Mouse (Mus musculus) left cerebral cortex, postnatal 25 days (tissue): ENCODE measurements around the gene Mc1r. TPM values are rescaled to one million over a fixed set of nuclear protein-coding genes. Genes with fewer than 3 reads are reported as not detected.

ENCODE experiments used
- DNase-seq, 2 experiments: peaks; one replicate each; pipeline ENCODE4 v3.0.0; 2022; ENCODE audit warnings: low spot score in 2 of 2, mixed read lengths in 1 of 2
- intact Hi-C: fragments of 180-260 bp; cut with DNase I; formaldehyde crosslinking; loops from one replicate; pipeline ENCODE4 v1.15.1; 2025
- total RNA-seq, 2 experiments: library from RNA; stranded (reverse); gene quantifications; 2 replicates each; pipeline ENCODE4 v1.2.3; 2021

The Mc1r gene
- total RNA-seq = under 1 TPM in 1 of 2 experiments, not detected in 1; 0.09 TPM

DNA sequence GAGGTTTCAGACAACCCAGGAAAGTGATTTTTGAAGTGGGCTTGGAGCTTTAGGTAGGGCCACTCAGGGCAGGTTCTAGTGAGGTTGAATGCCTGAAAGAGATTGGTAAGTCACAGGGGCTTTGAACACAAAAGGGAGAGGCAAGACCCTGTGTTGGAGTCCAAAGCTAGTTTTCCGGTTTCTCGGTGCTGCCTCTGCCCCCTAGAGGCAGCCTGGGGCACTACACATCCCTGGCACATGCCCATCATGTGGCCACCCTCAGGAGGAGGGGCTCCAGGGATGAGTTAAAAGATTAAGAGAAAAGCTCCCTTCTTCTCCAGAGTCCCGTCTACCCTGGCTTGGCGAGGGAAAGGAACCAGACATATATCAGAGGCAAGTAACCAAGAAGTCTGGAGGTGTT, at the start of gene Mc1r:
Mc1r (plus strand) TSS at position 322 of the 400 bp plus-strand sequence.
- intact Hi-C loops = no loop called here
- peak; percentile 71 to 80 for DNase-seq

DNA sequence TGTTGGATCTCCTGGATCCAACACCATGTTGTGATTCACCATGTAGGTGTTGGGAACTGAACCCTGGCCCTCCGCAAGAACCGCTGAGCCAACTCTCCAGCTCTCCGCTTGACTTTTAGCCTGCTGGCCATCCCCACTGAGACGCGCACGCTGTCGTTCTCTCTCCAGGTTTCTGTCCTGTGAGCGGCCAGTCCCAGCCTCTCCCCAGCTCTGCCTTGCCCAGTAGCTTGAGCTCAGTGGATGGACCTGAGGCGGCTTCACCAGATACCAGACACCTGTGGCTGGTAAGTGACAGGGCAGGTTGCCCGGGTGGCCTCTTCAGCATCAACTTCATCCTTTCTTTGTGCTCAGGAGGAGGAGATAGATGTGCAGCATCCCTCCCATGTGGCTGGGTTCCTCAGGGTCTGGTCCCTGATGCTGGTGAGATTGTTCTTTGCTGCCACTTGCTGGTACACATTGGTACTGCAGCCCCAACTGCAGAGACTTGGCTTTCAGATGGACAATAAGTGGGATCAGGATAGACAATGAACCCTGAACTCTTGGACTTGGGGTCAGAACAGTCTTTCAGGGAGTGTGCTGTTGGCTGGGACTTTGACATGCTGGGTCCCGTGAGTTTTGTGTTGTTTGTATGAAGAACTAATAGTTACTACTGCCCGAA, 45.7 kb upstream of the Mc1r start:
- DNase-seq = peak; percentile 85 to 87
- intact Hi-C loops = loop anchor here (2.0 kb wide), 1 partner anchor 42 kb away; the partner anchor contains the start of gene Fanca

DNA sequence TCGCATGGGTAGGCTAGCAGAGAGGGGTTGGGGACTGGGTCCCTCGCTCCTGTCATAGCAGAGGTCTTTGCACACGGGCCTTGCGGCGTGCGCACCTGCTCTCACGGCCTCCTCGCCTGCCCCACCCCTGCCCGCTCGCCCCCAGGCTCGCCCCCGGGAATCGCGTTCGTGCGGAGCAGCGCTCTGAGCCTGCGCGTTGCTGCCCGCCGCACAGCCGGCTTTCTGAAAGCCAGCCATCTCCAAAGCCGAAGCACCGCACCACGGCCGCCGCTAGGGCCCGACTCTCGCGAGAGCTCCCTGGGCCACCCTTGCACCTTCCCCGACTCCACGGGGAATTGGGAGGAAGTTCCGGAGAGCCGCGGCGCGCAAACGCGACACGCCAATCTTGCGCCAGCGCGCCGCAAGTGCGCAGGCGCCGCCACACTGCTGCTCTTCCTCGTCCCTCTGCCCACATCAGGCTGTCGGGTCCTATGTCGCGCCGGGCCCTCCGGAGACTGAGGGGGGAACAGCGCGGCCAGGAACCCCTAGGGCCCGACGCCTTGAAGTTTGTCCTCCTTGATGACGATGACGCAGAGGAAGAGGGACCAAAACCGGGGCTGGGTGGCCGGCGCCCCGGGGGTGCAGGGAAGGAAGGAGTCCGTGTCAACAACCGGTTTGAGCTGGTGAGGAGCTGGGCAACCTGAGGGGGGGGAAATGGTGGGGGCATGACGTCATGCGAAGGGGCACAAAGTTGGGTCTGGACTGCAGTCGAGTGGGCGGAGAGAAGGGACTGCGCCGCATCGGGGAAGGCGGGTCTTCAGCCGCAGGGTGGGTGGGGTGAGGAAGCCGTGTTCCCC, 33.3 kb upstream of the Mc1r start, which contains the start of gene Tcf25:
Tcf25 (plus strand) TSS at position 351 of the 836 bp plus-strand sequence.
- intact Hi-C loops = loop anchor here (5.0 kb wide), 1 partner anchor 121 kb away; the partner anchor contains the start of genes Vps9d1 and Zfp276

GRCm38 (mm10) chr8:123374239-123374578, 32.7 kb upstream of the Mc1r start:
- peak; percentile 93 to 94 for DNase-seq
- intact Hi-C loops = loop anchor here (5.0 kb wide), 1 partner anchor 122 kb away; the partner anchor contains the start of genes Vps9d1 and Zfp276

More for the DNA sequence above, 33.3 kb upstream of the Mc1r start, which contains the start of gene Tcf25:
- DNase-seq = peak; percentile 96 to 98

DNA sequence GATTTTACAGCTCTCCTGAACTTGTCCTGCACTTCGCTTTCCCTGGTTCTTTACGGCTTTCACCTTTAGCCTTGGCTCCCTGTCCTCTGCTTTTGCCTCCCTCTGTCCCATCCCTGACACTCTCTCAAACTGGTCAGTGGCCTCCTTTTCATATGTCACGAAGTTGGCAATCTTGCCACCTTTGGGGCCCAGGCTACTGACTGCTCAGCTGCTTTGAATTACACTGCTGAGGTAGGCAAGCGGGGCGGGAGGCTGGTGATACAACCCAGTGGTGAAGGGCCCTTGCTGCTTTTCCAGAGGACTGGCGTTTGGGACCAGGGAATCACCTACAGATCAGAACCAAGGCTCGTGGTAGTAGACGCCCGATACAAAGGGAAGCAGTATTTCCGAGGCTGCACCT, 31.2 kb upstream of the Mc1r start:
- no peak for DNase-seq
- intact Hi-C loops = no loop called here

GRCm38 (mm10) chr8:123376106-123376505, 30.8 kb upstream of the Mc1r start:
- DNase-seq = no peak
- intact Hi-C loops = no loop called here

- intact Hi-C loops = no loop called here
- DNase-seq = no peak
Measured at GRCm38 (mm10) chr8:123381711-123382110, 25.2 kb upstream of the Mc1r start.

DNA sequence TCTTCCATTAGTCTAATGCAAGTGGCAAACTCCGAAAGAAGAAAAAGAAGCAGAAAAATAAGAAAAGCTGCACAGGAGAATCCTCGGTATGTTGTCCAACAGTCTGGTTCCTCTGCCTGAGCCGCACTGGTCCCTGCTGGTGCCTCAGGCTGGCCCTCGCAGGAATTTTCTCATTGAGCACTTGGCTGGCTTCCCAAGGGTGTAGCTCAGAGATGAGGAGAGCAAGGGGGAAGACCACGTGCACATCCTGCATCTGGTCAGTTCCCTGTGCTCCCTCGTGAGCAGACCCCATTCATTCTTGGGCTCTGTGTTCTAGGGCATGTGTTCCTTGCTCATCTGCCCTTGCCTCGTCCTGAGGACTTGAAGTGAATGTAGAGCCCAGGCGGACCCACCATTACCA, 24.4 kb upstream of the Mc1r start:
- intact Hi-C loops = no loop called here

DNA sequence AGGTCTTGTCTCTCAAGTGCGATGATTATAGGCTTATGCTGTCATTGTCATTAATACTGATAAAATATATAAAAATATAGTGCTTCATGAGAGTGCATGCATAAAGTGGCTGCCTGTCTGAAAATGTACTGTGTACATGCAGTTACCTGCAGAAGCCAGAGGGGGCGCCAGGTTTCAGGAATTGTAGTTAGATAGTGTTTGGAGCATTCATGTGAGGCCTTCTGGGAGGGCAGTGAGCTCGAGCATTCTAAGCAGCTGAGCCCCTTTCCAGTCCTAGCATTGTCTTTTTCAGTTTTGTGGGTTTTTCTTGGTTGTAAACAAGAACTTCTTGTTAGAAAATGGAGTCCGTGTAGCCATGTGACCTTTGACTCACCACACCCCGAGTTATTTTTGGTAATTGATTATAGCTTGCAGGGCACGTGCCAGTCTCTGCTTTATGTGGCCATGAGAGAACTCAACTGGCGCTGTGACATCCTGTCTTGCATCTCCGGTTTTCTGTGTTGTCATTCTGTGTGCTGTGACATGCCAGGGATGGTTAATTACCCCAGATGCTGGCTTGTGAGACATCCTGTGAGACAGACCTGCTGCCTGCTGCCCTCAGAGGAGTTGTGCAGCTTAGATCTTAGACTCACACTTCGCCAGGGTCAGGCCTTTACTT, 21.9 kb upstream of the Mc1r start:
- DNase-seq = no peak
- intact Hi-C loops = no loop called here

More for the DNA sequence above, 24.4 kb upstream of the Mc1r start:
- no peak for DNase-seq

GRCm38 (mm10) chr8:123387041-123387440, 19.9 kb upstream of the Mc1r start:
- intact Hi-C loops = no loop called here

GRCm38 (mm10) chr8:123387801-123388200, 19.1 kb upstream of the Mc1r start:
- intact Hi-C loops = no loop called here
- no peak for DNase-seq

More at GRCm38 (mm10) chr8:123387041-123387440, 19.9 kb upstream of the Mc1r start:
- no peak for DNase-seq

- intact Hi-C loops = no loop called here
- no peak for DNase-seq
Measured at GRCm38 (mm10) chr8:123389026-123389425, 17.9 kb upstream of the Mc1r start.

DNA sequence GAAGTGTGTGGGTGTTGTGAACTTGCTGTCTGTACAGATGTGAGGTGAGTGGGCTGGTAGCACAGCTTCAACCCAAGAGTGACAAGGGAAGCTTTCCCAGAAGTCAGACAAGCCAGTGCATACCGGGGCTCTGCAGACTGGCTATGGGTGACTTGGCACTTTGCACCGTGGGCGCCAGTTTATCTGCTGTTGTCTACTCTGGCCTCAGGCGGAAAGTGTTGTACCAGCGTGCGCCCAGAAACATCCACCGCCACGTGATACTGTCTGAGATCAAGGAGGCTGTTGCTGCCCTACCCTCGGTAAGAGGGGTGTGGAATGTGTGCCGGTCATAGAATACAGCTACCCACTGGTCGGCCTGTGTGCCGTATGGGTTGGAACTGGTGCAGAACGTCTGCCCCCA, 8.6 kb upstream of the Mc1r start:
- intact Hi-C loops = no loop called here
- DNase-seq = no peak

DNA sequence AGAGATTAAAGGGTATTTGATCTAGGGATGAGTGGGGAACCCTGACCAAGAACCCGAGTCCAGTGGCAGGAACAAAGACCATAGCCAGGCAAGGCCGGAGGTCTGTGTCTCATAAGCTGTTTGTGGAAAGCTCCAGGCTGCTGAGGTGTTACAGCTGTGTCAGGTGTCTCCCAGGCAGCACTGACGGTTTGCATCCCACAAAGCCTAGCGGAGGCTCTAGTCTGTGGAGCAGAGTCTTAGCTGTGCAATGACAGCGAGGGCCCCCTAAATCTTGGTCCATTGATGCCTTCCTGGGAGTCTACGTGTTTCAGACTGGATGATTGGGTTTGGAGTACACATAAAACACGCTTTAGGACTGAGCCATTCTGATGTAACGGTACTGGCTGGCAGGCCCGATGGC, 5.0 kb upstream of the Mc1r start:
- intact Hi-C loops = no loop called here
- DNase-seq = no peak

- intact Hi-C loops = no loop called here
- no peak for DNase-seq
Measured at GRCm38 (mm10) chr8:123402730-123403326, 4.1 kb upstream of the Mc1r start.

- DNase-seq = no peak
- intact Hi-C loops = no loop called here
Measured at GRCm38 (mm10) chr8:123404521-123404920, 2.4 kb upstream of the Mc1r start.

- no peak for DNase-seq
- intact Hi-C loops = no loop called here
Measured at GRCm38 (mm10) chr8:123407612-123408011, 705 bp downstream of the Mc1r start.

GRCm38 (mm10) chr8:123408586-123409544, 2.0 kb downstream of the Mc1r start:
- DNase-seq = no peak
- intact Hi-C loops = no loop called here
